Mouse (Mus musculus) heart, postnatal 0 days (tissue): ENCODE measurements around the gene Mob3b. TPM values are rescaled to one million over a fixed set of nuclear protein-coding genes. Genes with fewer than 3 reads are reported as not detected.

Experiments used
- ATAC-seq: fragments of 200-750 bp; cut with Nextera tagmentation; 2 replicates; pipeline ENCODE4 v1.8.0; 2017; ENCODE audit warnings: low read depth, moderate number of reproducible peaks, moderate library complexity; ENCODE audit not compliant: insufficient read depth
- DNase-seq: peaks from one replicate; pipeline ENCODE4 v3.0.0-alpha.2; 2016; ENCODE audit warnings: low spot score
- H3K27ac ChIP-seq: fragments of 300-500 bp; sonication (generic); 2 replicates; pipeline ENCODE4 v1.5.1; 2014; ENCODE audit warnings: low read depth, mild to moderate bottlenecking
- H3K27me3 ChIP-seq: fragments of 300-500 bp; sonication (generic); 2 replicates; pipeline ENCODE4 v1.6.1; 2014; ENCODE audit warnings: low read length, mixed read lengths; ENCODE audit not compliant: control insufficient read depth, insufficient read depth
- H3K36me3 ChIP-seq: fragments of 300-500 bp; sonication (generic); replicated peaks from 2 replicates; pipeline ENCODE4 v1.6.1; 2014; ENCODE audit warnings: low read length, mixed read lengths; ENCODE audit not compliant: control insufficient read depth, insufficient read depth
- H3K4me1 ChIP-seq: fragments of 300-500 bp; sonication (generic); 2 replicates; pipeline ENCODE4 v1.6.1; 2014; ENCODE audit warnings: antibody characterized with exemption; ENCODE audit not compliant: control insufficient read depth, insufficient read depth
- H3K4me2 ChIP-seq: fragments of 300-500 bp; sonication (generic); 2 replicates; pipeline ENCODE4 v1.6.1; 2014; ENCODE audit warnings: low read depth, mild to moderate bottlenecking, low read length, moderate library complexity
- H3K4me3 ChIP-seq: fragments of 300-500 bp; sonication (generic); 2 replicates; pipeline ENCODE4 v1.5.1; 2014; ENCODE audit warnings: low read depth, low read length
- H3K9ac ChIP-seq: fragments of 300-500 bp; sonication (generic); replicated peaks from 2 replicates; pipeline ENCODE4 v1.6.1; 2014; ENCODE audit warnings: low read depth, low read length, mixed read lengths
- H3K9me3 ChIP-seq: fragments of 300-500 bp; sonication (generic); replicated peaks from 2 replicates; pipeline ENCODE4 v1.6.1; 2016; ENCODE audit warnings: low read length; ENCODE audit not compliant: control insufficient read depth
- CTCF ChIP-seq: IDR thresholded peaks from 2 replicates; pipeline ENCODE4 v1.5.1; 2016; ENCODE audit warnings: antibody characterized with exemption, control low read depth, low read depth
- EP300 ChIP-seq: IDR thresholded peaks from 2 replicates; pipeline ENCODE4 v1.6.1; 2016; ENCODE audit warnings: antibody characterized with exemption, low read depth
- WGBS: fragments of 180-500 bp; shearing (Covaris S2); extraction: QIAGEN DNeasy Blood & Tissue Kit; methylation state at CpG from one replicate; pipeline ENCODE4 v1.1.7; 2014; 5-methylcytosine and 5-hydroxymethylcytosine counted together
- polyA plus RNA-seq: library from polyadenylated mRNA; unstranded; fragments of >200 nt; fragmentation: Nextera tagmentation; extraction: Ambion mirVana; gene quantifications from 2 replicates; pipeline ENCODE4 v1.2.1, GENCODE M21; 2015
- total RNA-seq: library from RNA; depleted of rRNA; stranded (reverse); fragments of >200 nt; gene quantifications from 2 replicates; pipeline ENCODE4 v1.2.3, GENCODE M21; 2014; ENCODE audit warnings: low replicate concordance; rRNA removed

The Mob3b gene
- total and polyA plus RNA-seq, 2 experiments from 2014 or later = 1.0 to 2.0 TPM

- ATAC-seq = no peak
- Histone ChIP-seq H3K9me3 (no peaks in the 10 kb centered on the region), H3K36me3 (no peaks in the 10 kb centered on the region), H3K27me3 (no peaks in the 10 kb centered on the region), H3K4me3 (no peak overlapping the region), H3K9ac (no peak overlapping the region), H3K4me1 (no peaks in the 10 kb centered on the region), H3K27ac (no peak overlapping the region), H3K4me2 (no peak overlapping the region)
- WGBS = 67% methylated on average over 4 of the region's 4 CpGs
- TF ChIP-seq EP300 (no peak), CTCF (no peak)
- no peak for DNase-seq
Measured at GRCm38 (mm10) chr4:34901166-34901565, 256.1 kb downstream of the Mob3b start.

- no peak overlapping the region for H3K27ac ChIP-seq
- DNase-seq (no peak), ATAC-seq (no peak)
- TF ChIP-seq EP300 (no peak), CTCF (no peak)
- H3K36me3 ChIP-seq = no peaks in the 10 kb centered on the region
- no peak overlapping the region for H3K4me3 ChIP-seq
- H3K4me2 ChIP-seq = peak overlapping the region; percentile 18; the same call in 1 of the 2 replicates
- H3K27me3 ChIP-seq = no peaks in the 10 kb centered on the region
- no peaks in the 10 kb centered on the region for H3K9me3 ChIP-seq
- H3K4me1 ChIP-seq = no peaks in the 10 kb centered on the region
- WGBS = 44% methylated on average over 9 of the region's 9 CpGs
- H3K9ac ChIP-seq = no peak overlapping the region
Measured at GRCm38 (mm10) chr4:34900155-34900554, 257.1 kb downstream of the Mob3b start.

GRCm38 (mm10) chr4:34899322-34899721 lies 258.0 kb downstream of the Mob3b start:
- Histone ChIP-seq H3K4me1 (no peaks in the 10 kb centered on the region), H3K4me2 (no peak overlapping the region), H3K9ac (no peak overlapping the region), H3K9me3 (no peaks in the 10 kb centered on the region), H3K4me3 (no peak overlapping the region), H3K27me3 (no peaks in the 10 kb centered on the region), H3K27ac (no peak overlapping the region), H3K36me3 (no peaks in the 10 kb centered on the region)
- ATAC-seq (no peak), DNase-seq (no peak)
- TF ChIP-seq CTCF (no peak), EP300 (no peak)
- WGBS = 79% methylated on average over 1 of the region's 1 CpGs

Other genes starting within 250 kb of the Mob3b start
- not detected in 2 replicates for gene Ifnk, start 5.4 kb downstream of the Mob3b start, total RNA-seq
- gene Ifnk, start 5.4 kb downstream of the Mob3b start, polyA plus RNA-seq = not detected in 2 replicates
- gene C9orf72, start 68.7 kb upstream of the Mob3b start, total RNA-seq = 31.8 and 32.2 TPM in 2 replicates
- 21.8 and 21.9 TPM in 2 replicates for gene C9orf72, start 68.7 kb upstream of the Mob3b start, polyA plus RNA-seq